Mouse (Mus musculus) bone marrow, adult 2 months (tissue): ENCODE results near the gene Gcg.

Experiments used
- CTCF ChIP-seq: fragments of 200-500 bp; IDR thresholded peaks from 2 replicates; pipeline ENCODE4 v1.5.1; 2011; ENCODE audit warnings: low read length, control low read depth; ENCODE audit not compliant: control insufficient read depth, insufficient read depth
- POLR2A ChIP-seq: fragments of 200-500 bp; IDR thresholded peaks from 2 replicates; pipeline ENCODE4 v1.6.1; 2011; ENCODE audit warnings: low read depth, mild to moderate bottlenecking, control low read depth, low read length, borderline replicate concordance; ENCODE audit not compliant: control insufficient read depth

GRCm38 (mm10) chr2:62498086-62498485 is 14.6 kb upstream of the Gcg start:
- TF ChIP-seq CTCF (no peak), POLR2A (no peak)
